Mouse (Mus musculus) layer of hippocampus, adult 2 months (tissue): ENCODE results near the gene Pcgf3. TPM values are rescaled to one million over a fixed set of nuclear protein-coding genes. Genes with fewer than 3 reads are reported as not detected.
A peak's percentile ranks its signal among the peaks of the same experiment; 100 is the strongest.
"Not testable (repeated sequence)": the region's sequence is repeated elsewhere in the genome, so short reads cannot be mapped to it uniquely, and the experiment has no call there.

ENCODE experiments used
- DNase-seq, 2 experiments: peaks; one replicate each; pipeline ENCODE4 v3.0.0; 2022; ENCODE audit warnings: low spot score in 2 of 2
- H3K27ac ChIP-seq: fragments of 200-600 bp; 2 replicates; pipeline ENCODE4 v1.8.1; 2022
- H3K4me3 ChIP-seq: fragments of 200-600 bp; 2 replicates; pipeline ENCODE4 v1.8.1; 2022; ENCODE audit warnings: mild to moderate bottlenecking
- CTCF ChIP-seq: fragments of 200-600 bp; conservative IDR thresholded peaks from 2 replicates; pipeline ENCODE4 v1.8.1; 2022; ENCODE audit warnings: antibody characterized with exemption, mild to moderate bottlenecking, moderate library complexity
- total RNA-seq, 2 experiments: library from RNA; stranded (reverse); gene quantifications; 2 replicates each; pipeline ENCODE4 v1.2.3; 2021

Gene Pcgf3
- total RNA-seq, 2 experiments from 2014 or later = 43.5 to 47.1 TPM

DNA sequence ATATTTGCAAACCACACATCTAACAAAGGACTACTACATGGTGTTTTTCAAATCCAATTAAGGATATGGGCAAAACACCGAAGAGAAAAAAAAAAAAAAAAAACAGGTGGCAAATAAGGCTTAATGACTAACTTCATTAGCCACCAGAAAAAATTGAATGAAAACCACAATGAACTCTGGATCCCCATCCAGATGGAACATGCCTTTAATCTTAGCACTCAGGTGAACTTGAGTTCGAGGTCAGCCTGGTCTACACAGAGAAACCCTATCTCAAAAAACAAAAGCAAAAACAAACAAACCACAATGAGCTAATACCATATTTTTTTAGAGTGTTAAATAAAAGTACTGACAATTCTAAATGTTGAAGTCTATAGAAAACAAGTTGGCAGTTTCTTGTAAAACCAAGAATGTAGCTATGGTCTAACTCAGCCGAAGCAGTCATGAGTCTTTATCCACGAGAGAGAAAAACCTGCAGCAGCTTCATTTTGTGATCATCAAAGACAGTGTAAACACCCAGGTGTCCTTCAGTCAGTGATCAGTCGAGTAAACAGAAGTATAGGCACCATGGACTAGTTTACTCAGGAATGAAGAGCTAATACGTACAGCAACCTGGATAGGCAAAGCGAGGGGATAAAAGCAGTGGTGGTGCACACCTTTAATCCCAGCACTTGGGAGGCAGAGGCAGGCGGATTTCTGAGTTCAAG, 10.0 kb upstream of the Pcgf3 start:
- DNase-seq = no peak
- Histone ChIP-seq H3K4me3 (no peak overlapping the region), H3K27ac (no peak overlapping the region)
- TF ChIP-seq CTCF = no peak

DNA sequence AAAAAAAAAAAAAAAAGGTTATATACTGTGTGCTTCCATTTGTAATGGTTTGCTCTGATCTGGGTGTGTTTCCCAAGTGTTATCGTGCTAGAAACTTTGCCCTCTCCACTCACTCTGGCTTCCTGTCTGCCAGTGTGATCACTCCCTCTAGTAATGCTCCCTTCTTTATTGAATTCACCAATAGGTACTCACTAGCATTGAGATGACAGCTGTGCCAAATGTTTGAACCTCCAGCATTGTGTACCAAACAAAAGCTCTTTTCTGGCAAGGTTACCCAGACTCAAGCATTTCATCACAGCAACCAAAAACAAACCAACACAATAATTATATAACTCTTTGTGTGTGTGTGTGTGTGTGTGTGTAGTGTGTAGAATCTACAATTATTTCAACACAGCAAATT, 9.4 kb upstream of the Pcgf3 start:
- no peak overlapping the region for H3K27ac ChIP-seq
- DNase-seq = no peak

DNA sequence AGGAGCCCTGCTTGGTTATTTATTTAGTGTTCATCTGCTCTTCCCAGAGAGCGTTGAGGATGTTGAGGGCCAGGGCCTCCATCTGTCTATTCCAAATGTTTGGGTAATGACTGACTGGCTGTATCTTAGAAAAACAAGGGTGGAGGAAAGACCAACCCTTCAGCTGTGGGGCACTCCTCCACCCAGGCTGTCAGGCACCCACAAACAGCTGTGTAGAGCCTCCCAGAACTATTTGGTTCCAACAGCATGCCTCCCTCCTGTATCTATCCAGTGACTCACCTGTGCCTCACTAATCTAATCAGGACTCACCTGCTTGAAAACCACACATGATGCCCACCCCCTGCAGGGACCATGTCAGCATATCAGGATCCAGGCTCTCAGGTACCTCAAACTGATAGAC, 8.6 kb upstream of the Pcgf3 start:
- Histone ChIP-seq H3K4me3 (no peak overlapping the region), H3K27ac (0 out of 2 replicates have a peak overlapping the region, but pooled peaks have one; percentile 41)
- TF ChIP-seq CTCF = no peak
- no peak for DNase-seq

More for the DNA sequence above, 9.4 kb upstream of the Pcgf3 start:
- no peak overlapping the region for H3K4me3 ChIP-seq
- TF ChIP-seq CTCF = no peak

GRCm38 (mm10) chr5:108454094-108454493, 6.9 kb upstream of the Pcgf3 start:
- no peak for DNase-seq
- TF ChIP-seq CTCF = no peak

DNA sequence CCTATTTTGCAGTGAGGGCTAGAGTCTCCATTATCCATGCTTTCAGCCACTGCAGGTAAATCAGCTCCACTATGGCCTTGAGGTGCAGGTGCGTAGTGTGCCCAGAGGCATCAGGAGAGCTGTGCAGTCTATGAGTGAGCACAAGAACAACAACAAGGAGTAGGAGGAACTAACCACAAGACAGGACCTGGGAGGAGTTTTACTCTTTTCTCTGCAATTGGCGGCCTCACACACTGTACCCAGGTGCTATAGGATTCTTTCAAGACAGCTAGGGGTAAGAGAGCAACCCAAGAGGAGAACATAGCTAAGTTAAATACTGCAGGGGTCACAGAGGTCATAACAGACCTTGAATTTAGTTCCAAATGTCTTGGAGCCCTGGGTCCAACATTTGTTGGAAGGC, 2.3 kb upstream of the Pcgf3 start:
- Histone ChIP-seq H3K27ac (no peak overlapping the region), H3K4me3 (no peak overlapping the region)
- TF ChIP-seq CTCF = no peak
- DNase-seq = no peak

More at GRCm38 (mm10) chr5:108454094-108454493, 6.9 kb upstream of the Pcgf3 start:
- H3K4me3 ChIP-seq = no peak overlapping the region
- H3K27ac ChIP-seq = no peak overlapping the region

DNA sequence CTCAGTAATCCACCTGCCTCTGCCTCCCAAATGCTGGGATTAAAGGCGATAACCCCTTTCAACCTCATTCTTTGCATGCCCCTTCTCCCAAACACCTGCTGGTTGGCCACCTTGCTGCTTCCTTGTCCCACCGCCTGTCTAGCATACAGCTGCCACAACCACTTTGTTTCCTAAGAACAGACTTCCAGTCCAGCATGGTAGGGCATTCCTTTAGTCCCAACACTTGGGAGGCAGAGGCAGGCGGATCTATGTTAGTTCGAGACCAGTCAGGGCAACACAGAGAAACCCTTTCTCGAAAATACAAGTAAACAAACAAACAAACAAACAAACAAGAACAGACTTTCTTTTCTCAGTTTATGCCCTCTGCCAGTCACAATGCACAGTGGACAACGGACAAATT, 571 bp upstream of the Pcgf3 start:
- no peak for DNase-seq
- peak overlapping the region; percentile 97 for H3K4me3 ChIP-seq
- TF ChIP-seq CTCF = no peak
- H3K27ac ChIP-seq = peak overlapping the region; percentile 95; the same call in 1 of the 2 replicates

- Histone ChIP-seq H3K27ac (peak overlapping the region; percentile 95), H3K4me3 (peak overlapping the region; percentile 97)
- no peak for TF ChIP-seq CTCF
- no peak for DNase-seq
These were observed 1.4 kb downstream of the Pcgf3 start for GRCm38 (mm10) chr5:108462446-108462845.

DNA sequence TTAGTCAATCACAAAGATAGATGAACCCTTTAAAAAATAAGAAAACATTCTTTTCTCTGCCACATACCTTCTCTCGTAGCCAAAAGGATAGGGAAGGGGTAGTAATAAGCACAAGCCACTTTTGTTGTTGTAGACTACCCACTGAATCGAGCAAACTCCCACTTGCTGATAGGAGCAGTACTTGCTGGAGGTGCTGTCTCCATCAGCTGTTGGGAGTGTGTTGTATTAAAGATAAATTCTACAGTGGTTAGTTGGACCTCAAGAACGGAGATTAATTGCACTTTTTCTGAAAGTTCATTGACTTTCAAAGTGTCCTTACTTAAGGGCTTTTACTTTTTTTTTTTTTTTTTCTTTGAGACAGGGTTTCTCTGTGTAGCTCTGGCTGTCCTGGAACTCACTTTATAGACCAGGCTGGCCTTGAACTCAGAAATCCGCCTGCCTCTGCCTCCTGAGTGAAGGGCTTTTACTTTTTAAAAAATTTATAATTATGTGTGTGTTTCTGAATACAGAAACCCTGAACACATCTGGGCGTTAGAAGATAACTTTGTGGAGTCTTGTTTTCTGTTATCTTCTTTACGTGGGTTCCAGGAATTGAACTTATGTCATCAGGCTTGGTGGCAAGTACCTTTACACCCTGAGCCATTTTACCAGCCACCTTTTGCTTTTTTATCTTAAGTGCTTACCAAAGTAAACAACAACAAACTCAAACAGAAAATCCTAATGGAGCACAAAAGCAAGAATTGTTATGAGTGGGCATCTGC, 4.3 kb downstream of the Pcgf3 start:
- Histone ChIP-seq H3K4me3 (no peak overlapping the region), H3K27ac (no peak overlapping the region)
- TF ChIP-seq CTCF = no peak
- DNase-seq = no peak

- DNase-seq = no peak
- H3K4me3 ChIP-seq = no peak overlapping the region
- no peak for TF ChIP-seq CTCF
- H3K27ac ChIP-seq = no peak overlapping the region
These were observed 5.6 kb downstream of the Pcgf3 start for GRCm38 (mm10) chr5:108466647-108467046.

- no peak for TF ChIP-seq CTCF
- H3K27ac ChIP-seq = no peak overlapping the region
- DNase-seq = no peak
- H3K4me3 ChIP-seq = no peak overlapping the region
These were observed 8.6 kb downstream of the Pcgf3 start for GRCm38 (mm10) chr5:108469617-108470016.

DNA sequence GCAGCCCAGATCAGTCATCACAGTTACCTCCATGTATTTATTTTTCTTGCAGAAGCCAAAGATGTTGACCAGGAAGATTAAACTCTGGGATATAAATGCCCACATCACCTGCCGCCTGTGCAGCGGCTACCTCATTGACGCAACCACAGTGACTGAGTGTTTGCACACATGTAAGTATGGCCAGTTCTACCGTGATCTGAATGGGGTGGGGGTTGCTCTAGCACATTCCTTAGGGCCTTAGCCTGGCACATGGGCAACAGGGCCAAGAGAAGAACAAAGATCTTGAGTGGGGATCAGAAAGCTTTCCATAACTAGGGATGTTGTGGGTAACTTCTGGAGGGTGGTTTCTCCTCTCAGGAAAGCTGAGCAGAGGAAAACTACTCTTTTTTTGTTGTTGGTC, 12.7 kb downstream of the Pcgf3 start:
- no peak overlapping the region for H3K4me3 ChIP-seq
- no peak for TF ChIP-seq CTCF
- no peak overlapping the region for H3K27ac ChIP-seq
- no peak for DNase-seq

DNA sequence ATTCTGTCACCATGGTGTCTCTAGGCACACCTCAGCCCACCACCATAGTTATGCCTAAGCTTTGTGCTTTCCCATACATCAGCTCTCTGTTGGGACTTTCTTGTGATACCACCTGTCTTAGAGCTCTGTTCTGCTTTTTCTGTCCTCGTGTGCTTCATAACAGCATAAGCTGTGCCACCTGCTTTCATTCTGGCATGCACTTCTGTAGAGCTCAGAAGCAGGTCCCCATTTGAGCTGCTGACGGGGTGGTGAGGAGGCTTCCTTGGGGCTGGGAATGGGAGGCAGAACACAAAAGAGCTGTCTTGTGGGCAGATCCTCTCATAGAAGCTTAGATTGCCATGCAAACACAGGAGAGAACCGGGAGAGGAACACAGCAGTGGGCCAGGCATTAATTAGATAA, 14.9 kb downstream of the Pcgf3 start:
- DNase-seq = peak; percentile 28 to 34
- Histone ChIP-seq H3K27ac (no peak overlapping the region), H3K4me3 (no peak overlapping the region)
- TF ChIP-seq CTCF = no peak

DNA sequence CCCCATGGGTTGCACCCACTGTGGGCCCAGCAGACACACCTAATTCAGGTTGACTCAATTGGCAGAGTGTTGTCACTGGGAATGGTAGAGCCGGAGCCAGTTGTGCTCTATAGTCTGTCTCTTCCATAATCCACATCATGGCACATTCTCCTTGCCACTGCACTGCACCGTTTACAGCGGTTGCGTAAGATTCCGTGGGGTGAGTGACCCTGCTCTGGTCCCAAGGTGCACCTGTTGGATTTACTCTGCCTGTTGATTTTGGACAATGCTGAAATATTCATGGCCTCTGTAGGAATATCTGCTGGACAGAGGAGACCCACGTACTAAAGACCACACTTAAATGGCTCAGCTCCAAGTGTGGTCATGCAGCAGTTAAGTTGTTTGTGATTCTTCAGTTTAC, 22.0 kb downstream of the Pcgf3 start:
- TF ChIP-seq CTCF = no peak
- H3K4me3 ChIP-seq = no peak overlapping the region

GRCm38 (mm10) chr5:108485239-108485638, 24.2 kb downstream of the Pcgf3 start:
- no peak overlapping the region for H3K4me3 ChIP-seq
- TF ChIP-seq CTCF = peak; percentile 82
- H3K27ac ChIP-seq = no peak overlapping the region
- DNase-seq = no peak

More for the DNA sequence above, 22.0 kb downstream of the Pcgf3 start:
- no peak overlapping the region for H3K27ac ChIP-seq
- no peak for DNase-seq

- not testable (repeated sequence) for H3K4me3 ChIP-seq, DNase-seq, H3K27ac ChIP-seq
These were observed 25.1 kb downstream of the Pcgf3 start for GRCm38 (mm10) chr5:108486148-108486547.
